Mouse (Mus musculus): ENCODE results near the gene Prpf4. TPM values are rescaled to one million over a fixed set of nuclear protein-coding genes. Genes with fewer than 3 reads are reported as not detected.

The Prpf4 gene
- total RNA-seq (2021), result 10 to 100 TPM; 13.3 to 15.1 TPM
- long read RNA-seq, experiment 1, full-length matches to known transcripts, result 7 of 10 reads
- long read RNA-seq, experiment 1, partial matches to known transcripts, result 0 of 10 reads
- long read RNA-seq, experiment 1, other reads (novel, unspliced or antisense), result 3 of 10 reads
- long read RNA-seq, experiment 2, full-length matches to known transcripts, result 8 of 14 reads
- long read RNA-seq, experiment 2, partial matches to known transcripts, result 2 of 14 reads
- long read RNA-seq, experiment 2, other reads (novel, unspliced or antisense), result 4 of 14 reads

- DNase-seq, result peak; percentile 95
Observed at GRCm38 (mm10) chr4:62408601-62409282, at the start of gene Prpf4, which contains the start of gene Cdc26. Gene Prpf4, plus strand, starts transcription at chr4:62408797. Gene Cdc26, minus strand, starts transcription at chr4:62408642.

- no peak for DNase-seq
Observed at GRCm38 (mm10) chr4:62359256-62359775, 49.3 kb upstream of the Prpf4 start.

DNA sequence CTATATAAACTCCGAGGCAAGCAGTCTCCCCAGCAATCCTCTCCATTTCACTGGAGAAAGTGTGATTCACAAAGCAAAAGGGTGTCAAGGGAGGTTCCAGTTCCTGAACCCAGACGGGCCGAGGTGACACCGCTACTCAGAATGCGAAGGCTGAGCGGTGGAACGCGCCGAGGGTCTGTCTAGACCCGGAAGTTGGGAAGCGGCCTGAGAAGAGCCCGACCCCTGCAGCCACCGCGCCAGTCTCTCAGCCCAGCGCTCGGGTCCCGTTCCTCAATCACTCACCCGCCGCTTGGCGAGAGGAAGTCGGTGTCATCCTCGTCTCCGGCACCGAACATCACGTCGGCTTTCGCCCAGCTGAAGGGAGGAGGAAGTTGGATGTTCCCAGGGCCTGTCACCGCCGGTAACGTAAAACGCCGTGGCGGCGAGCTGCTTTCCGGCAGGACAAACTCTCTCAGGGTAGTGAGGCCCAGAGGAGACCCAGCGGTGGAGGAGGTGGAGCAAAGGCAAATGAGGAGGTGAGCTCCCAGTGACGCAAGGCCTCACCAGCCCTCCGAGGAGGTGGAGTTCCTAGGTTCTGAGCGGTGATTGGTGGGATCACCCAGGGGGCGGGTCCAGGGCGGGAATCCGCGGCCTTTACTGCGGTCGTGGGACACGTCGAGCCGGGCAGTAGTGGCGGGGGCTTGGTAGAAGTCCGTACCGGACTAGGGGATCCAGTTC, 48.4 kb upstream of the Prpf4 start, which contains the start of the genes Fkbp15 and Slc31a1:
TSS of gene Fkbp15 (minus strand) at position 461 of the 717 bp plus-strand sequence.
TSS of gene Slc31a1 (plus strand) at position 640 of the 717 bp plus-strand sequence.
- DNase-seq, result peak; percentile 98

DNA sequence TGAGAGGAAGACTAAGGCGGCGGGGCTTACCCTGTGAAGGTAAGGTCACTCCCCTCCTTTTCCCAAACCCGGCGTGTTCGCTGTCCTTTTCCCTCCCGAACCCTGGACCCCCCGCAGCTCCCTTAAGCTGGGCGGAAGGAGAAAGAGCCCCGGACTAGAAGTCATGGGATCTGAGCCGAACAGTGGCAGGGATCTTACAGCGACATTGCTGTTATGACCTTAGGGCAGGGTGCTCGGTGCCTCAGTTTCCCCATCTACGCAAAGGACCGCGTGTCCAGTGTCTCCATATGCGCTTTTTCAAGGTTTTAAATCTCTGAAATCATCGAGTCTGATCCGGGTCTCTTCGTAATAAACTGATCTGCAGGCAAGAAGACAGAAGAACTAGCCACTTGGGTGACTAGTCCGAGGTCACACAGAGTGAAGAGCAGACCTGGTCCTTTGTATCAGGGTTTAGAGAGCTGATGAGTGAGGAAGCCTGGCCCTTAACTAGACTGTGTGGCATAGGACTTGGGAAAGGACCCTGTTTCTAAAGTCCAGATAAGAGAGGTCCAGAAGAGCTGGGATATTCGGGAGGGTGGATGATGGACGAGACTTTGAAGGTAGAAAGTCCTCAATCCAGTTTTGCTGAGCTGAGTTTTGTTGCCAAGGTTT, 47.7 kb upstream of the Prpf4 start:
- DNase-seq, result no peak

GRCm38 (mm10) chr4:62361571-62361970, 47.0 kb upstream of the Prpf4 start:
- no peak for DNase-seq

GRCm38 (mm10) chr4:62361997-62362396, 46.6 kb upstream of the Prpf4 start:
- DNase-seq, result no peak

- DNase-seq, result no peak
Observed at GRCm38 (mm10) chr4:62362437-62362836, 46.2 kb upstream of the Prpf4 start.

DNA sequence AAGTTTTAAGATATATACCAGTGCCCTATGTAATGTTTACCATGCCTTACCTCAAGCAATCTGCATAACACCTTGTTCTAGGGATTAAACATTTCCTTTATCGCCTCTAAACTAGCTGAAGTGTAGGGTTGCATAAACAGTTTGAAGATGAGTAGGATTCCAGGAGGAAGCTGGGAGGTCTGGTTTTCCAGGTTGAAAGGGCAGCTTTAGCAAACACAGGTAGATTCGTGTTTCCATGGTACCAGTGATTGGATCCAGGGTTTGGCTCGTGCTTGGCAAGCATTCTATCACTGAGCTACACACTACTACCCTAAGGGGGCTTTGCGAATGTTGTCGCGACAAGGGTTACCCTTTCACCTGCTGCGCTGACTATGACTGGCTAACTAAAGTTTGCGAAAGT, 44.3 kb upstream of the Prpf4 start:
- no peak for DNase-seq

GRCm38 (mm10) chr4:62366291-62366690, 42.3 kb upstream of the Prpf4 start:
- no peak for DNase-seq

GRCm38 (mm10) chr4:62367586-62367985, 41.0 kb upstream of the Prpf4 start:
- DNase-seq, result no peak

- DNase-seq, result no peak
Observed at GRCm38 (mm10) chr4:62369091-62369490, 39.5 kb upstream of the Prpf4 start.

DNA sequence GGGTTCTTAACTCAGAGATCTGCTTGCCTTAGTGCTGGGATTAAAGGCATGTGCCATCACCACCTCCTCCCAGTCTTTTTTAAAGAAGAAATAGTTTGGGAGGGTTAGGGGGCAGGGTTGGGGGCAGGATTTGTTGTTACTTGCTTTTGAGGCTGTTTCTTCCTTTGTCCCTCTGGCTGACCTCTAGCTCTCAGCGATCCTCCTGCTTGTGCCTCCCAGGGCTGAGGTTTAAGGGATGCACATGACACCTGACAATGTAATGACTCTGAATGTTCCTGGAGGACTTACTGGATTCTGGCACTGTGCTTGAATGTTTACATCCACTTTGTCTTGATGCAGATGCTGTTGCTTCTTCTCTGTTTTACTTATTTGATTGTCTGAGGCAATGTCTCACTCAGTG, 36.2 kb upstream of the Prpf4 start:
- DNase-seq, result no peak

DNA sequence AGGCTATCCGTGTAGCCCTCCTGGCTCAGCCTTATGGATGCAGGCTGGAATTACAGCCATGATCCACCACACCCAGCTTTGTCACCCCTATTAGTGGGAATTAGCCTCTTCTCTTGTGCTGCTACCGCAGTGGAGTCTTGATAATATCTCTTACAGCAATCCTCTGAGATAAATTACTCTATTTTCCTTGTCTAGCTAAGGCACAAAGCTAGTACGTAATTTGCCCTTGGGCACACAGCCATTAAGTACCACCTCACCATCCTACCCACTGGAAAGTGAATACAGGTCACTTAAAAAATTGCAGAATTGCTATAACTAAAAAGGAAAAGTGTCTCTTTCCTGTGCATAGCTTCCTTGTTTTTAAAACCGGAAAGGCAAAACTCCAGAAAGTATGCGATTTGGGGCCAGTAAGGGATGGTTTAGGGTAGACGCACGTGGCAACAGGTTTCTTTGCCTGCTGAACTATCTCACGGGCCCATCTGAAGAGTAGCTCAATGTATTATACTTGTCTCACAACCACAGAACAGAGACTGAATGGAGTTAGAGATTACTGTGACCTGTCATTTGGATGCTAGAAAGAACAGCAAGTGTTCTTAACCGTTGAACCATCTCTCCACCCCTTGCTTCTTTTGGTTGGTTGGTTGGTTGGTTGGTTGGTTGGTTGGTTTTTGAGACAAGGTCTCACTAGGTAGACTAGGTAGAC, 35.6 kb upstream of the Prpf4 start:
- DNase-seq, result no peak

- no peak for DNase-seq
Observed at GRCm38 (mm10) chr4:62373668-62374067, 34.9 kb upstream of the Prpf4 start.

DNA sequence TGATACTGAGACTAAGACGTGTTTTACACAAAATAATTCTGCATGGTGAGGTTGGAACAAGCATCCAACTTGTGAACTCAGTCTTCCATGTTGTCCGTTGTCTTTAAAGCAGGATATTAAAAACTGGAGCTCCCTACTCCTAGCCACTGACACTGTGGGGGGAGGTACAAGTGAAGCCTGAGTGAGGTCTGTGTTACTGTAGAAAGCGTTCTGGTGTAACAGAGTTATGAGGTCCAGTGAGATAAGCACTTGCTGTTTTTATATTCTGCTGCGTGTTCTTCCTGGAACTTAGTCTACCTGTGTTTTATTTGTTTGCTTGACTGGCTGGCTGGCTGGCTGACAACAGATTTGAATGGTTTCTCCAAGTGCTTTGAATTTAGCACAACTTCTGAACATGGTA, 34.3 kb upstream of the Prpf4 start:
- DNase-seq, result no peak

GRCm38 (mm10) chr4:62376123-62376522, 32.5 kb upstream of the Prpf4 start:
- no peak for DNase-seq

GRCm38 (mm10) chr4:62379724-62380381, 28.7 kb upstream of the Prpf4 start:
- no peak for DNase-seq

GRCm38 (mm10) chr4:62383207-62383606, 25.4 kb upstream of the Prpf4 start:
- no peak for DNase-seq

- DNase-seq, result no peak
Observed at GRCm38 (mm10) chr4:62383752-62384151, 24.8 kb upstream of the Prpf4 start.

DNA sequence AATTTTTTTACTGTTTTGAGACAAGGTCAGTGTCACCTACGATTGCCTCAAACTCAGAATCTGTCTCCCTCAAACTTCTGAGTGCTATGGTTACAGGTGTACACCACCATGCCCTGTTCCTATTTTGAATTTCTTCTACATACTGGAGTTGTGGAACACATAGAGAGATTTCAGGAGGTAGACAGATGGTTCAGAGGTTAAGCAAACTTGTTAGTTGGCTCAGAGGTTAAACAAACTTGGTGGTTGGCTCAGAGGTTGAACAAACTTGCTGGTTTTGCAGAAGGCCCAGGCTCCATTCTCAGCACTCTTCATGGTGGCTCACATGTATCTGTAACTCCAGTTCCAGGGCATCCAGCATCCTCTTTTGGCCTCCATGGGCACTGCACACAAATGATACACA, 24.4 kb upstream of the Prpf4 start:
- DNase-seq, result no peak

DNA sequence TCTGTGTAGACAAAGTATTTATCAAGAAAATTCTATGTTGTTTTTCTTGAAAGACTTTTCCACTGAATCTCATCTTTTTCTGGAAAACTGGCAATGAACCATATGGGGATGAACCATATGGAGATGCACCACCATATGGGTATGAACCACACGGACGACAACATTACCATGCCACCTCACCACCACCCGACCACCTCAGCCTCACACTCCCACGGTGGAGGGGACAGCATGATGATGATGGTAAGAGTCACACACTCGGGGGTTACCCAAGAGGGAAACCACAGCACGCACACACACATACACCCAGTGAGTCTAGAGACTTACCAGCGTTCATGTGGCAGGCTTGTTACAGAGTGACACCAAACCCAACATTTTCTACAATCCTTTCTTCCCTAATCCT, 23.2 kb upstream of the Prpf4 start:
- DNase-seq, result no peak

Measured in gastrocnemius, postnatal 25 days (tissue).